Mouse (Mus musculus) limb, embryonic 10.5 days (tissue): ENCODE measurements around the gene Psmd14. TPM values are rescaled to one million over a fixed set of nuclear protein-coding genes. Genes with fewer than 3 reads are reported as not detected.

Experiments
- DNase-seq: peaks from one replicate; pipeline ENCODE4 v3.0.0-alpha.2; 2017; ENCODE audit warnings: low spot score
- H3K27ac ChIP-seq: fragments of 300-500 bp; sonication (generic); 2 replicates; pipeline ENCODE4 v1.5.1; 2016; ENCODE audit warnings: mild to moderate bottlenecking
- H3K27me3 ChIP-seq: fragments of 300-500 bp; sonication (generic); 2 replicates; pipeline ENCODE4 v1.6.1; 2016; ENCODE audit warnings: low read depth, mild to moderate bottlenecking; ENCODE audit not compliant: poor library complexity, severe bottlenecking
- H3K36me3 ChIP-seq: fragments of 300-500 bp; sonication (generic); 2 replicates; pipeline ENCODE4 v1.6.1; 2016; ENCODE audit warnings: mild to moderate bottlenecking, moderate library complexity
- H3K4me1 ChIP-seq: fragments of 300-500 bp; sonication (generic); 2 replicates; pipeline ENCODE4 v1.6.1; 2016
- H3K4me3 ChIP-seq: fragments of 300-500 bp; sonication (generic); 2 replicates; pipeline ENCODE4 v1.5.1; 2016; ENCODE audit warnings: mild to moderate bottlenecking, moderate library complexity
- H3K9me3 ChIP-seq: fragments of 300-500 bp; sonication (generic); replicated peaks from 2 replicates; pipeline ENCODE4 v1.6.1; 2016; ENCODE audit warnings: mild to moderate bottlenecking
- WGBS: fragments of 180-500 bp; shearing (Covaris S2); methylation state at CpG from one replicate; pipeline ENCODE4 v1.1.7; 2016; 5-methylcytosine and 5-hydroxymethylcytosine counted together
- polyA plus RNA-seq: library from polyadenylated mRNA; unstranded; fragments of >200 nt; fragmentation: Nextera tagmentation; extraction: Ambion mirVana; gene quantifications from 2 replicates; pipeline ENCODE4 v1.2.1, GENCODE M21; 2016

The Psmd14 gene
- polyA plus RNA-seq, 1 experiment from 2014 or later: 245 TPM

DNA sequence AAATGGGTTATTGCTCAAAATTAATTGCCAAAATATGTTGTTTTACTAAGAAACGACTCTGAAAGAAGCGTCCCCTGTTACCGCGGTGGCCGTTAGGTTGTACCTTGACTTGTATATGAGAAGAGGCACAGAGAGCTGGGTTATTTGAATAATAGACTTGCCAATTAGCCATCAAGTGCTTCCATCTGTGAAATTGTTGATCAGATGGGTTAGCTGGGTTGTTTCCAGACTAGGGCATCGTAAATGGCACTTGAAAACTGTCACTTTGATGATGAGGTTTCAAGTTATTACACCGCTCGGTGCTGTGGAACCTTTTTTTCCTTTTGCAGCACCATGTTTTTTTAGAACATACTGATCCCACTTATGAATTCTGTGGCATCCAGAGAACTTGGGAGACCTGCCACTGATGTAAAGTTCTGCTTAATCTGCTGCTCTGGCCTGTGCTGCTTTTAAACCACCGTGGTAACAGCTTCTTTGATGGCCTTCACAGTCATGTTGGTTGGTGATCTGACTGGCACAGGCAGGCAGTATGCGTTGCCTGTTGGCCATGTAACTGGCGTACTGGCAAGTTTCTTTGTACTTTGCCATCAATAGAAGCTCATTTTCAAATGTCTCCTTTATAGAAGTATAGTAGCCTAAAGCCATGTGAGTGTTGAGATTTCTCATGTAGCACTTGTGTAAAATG is 21.4 kb downstream of the Psmd14 start:
- DNase-seq: no peak
- WGBS: 86% methylated on average over 11 of the region's 11 CpGs

DNA sequence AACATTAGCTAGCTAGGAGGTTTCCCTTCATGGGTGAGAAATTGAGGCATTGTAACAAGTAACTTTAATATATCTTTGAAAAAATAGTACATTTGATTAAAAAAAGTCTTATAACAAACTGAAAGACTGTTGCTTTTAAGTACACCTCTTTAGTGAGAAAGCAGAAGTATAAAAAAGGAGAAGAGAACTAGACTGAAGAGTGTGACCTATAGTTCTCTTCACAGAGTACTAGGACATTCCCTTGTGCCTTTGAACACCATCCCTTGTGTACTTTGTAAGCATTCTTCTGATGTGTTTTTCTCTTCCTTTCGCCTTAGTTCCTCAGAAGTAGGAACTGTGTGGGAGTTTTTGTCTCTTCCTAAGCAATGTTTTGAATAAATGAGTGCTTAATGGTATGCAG is 22.7 kb downstream of the Psmd14 start:
- no peaks in the 10 kb centered on the region for H3K9me3 ChIP-seq
- no peak overlapping the region for H3K27ac ChIP-seq
- H3K27me3 ChIP-seq: no peaks in the 10 kb centered on the region
- DNase-seq: no peak
- peaks cover 5% of the 10 kb centered on the region for H3K36me3 ChIP-seq
- H3K4me3 ChIP-seq: no peak overlapping the region
- WGBS: 90% methylated on average over 1 of the region's 1 CpGs
- H3K4me1 ChIP-seq: no peaks in the 10 kb centered on the region

More for the DNA sequence above, 21.4 kb downstream of the Psmd14 start:
- no peaks in the 10 kb centered on the region for H3K4me1 ChIP-seq
- H3K4me3 ChIP-seq: no peak overlapping the region
- H3K9me3 ChIP-seq: no peaks in the 10 kb centered on the region
- peaks cover 5% of the 10 kb centered on the region for H3K36me3 ChIP-seq
- H3K27ac ChIP-seq: no peak overlapping the region
- H3K27me3 ChIP-seq: no peaks in the 10 kb centered on the region

- H3K4me1 ChIP-seq: peaks cover 4% of the 10 kb centered on the region
- no peak overlapping the region for H3K27ac ChIP-seq
- no peak overlapping the region for H3K4me3 ChIP-seq
- no peak for DNase-seq
- H3K27me3 ChIP-seq: no peaks in the 10 kb centered on the region
- H3K9me3 ChIP-seq: no peaks in the 10 kb centered on the region
- no peaks in the 10 kb centered on the region for H3K36me3 ChIP-seq
- 88% methylated on average over 1 of the region's 1 CpGs for WGBS
These were observed 34.6 kb downstream of the Psmd14 start for GRCm38 (mm10) chr2:61746051-61746450.

GRCm38 (mm10) chr2:61746580-61746979 is 35.1 kb downstream of the Psmd14 start:
- no peaks in the 10 kb centered on the region for H3K36me3 ChIP-seq
- DNase-seq: no peak
- no peaks in the 10 kb centered on the region for H3K9me3 ChIP-seq
- WGBS: 88% methylated on average over 2 of the region's 2 CpGs
- H3K27ac ChIP-seq: no peak overlapping the region
- no peak overlapping the region for H3K4me3 ChIP-seq
- H3K4me1 ChIP-seq: peaks cover 9% of the 10 kb centered on the region
- H3K27me3 ChIP-seq: no peaks in the 10 kb centered on the region

- Histone ChIP-seq H3K27me3 (no peaks in the 10 kb centered on the region), H3K27ac (no peak overlapping the region), H3K4me3 (no peak overlapping the region), H3K4me1 (peaks cover 10% of the 10 kb centered on the region), H3K9me3 (no peaks in the 10 kb centered on the region), H3K36me3 (no peaks in the 10 kb centered on the region)
- no peak for DNase-seq
- WGBS: 87% methylated on average over 2 of the region's 2 CpGs
These were observed 35.9 kb downstream of the Psmd14 start for GRCm38 (mm10) chr2:61747411-61747810.

DNA sequence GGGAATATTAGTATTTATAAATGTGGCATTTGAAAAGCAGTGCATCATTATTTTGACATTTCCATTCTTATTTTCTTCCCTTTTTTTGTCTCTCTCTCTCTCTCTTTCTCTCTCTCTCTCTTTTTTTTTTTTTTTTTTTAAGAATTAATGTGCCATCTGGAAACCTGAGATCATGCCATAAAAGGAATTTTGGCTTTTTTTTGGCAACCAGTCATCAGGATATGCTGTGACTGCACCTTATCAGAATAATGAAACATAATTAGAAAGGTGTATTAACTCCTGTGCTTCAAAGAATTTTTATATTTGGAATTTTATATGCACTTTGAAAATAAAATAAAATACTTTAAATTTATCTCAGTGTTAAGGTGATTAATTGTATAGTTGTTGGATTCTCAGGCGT is 39.2 kb downstream of the Psmd14 start:
- no peak for DNase-seq
- Histone ChIP-seq H3K27me3 (no peaks in the 10 kb centered on the region), H3K36me3 (no peaks in the 10 kb centered on the region), H3K4me1 (peaks cover 11% of the 10 kb centered on the region), H3K27ac (no peak overlapping the region), H3K4me3 (no peak overlapping the region), H3K9me3 (no peaks in the 10 kb centered on the region)
- WGBS: 83% methylated on average over 1 of the region's 1 CpGs

DNA sequence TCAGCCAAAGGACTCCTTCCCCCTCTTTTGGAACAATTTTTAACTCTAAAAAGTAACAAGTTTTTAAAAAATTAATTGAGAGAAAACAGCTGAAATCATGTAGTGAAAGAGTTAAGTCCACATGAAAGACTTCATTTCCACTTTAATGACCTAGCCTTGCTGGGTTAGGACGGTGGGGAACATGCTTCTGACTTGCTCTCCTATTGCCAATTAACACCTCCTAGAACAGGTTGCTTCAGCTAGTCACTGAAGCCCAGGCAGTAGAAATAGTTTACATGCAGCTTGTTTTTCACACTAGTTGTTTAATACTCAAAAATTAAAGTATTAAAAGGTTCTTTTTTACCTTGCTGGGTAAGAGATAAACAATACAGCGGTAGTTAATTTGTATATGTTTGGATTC is 39.8 kb downstream of the Psmd14 start:
- Histone ChIP-seq H3K27me3 (no peaks in the 10 kb centered on the region), H3K4me1 (peaks cover 11% of the 10 kb centered on the region), H3K36me3 (no peaks in the 10 kb centered on the region), H3K4me3 (no peak overlapping the region), H3K9me3 (no peaks in the 10 kb centered on the region), H3K27ac (no peak overlapping the region)
- DNase-seq: no peak
- 52% methylated on average over 2 of the region's 2 CpGs for WGBS

DNA sequence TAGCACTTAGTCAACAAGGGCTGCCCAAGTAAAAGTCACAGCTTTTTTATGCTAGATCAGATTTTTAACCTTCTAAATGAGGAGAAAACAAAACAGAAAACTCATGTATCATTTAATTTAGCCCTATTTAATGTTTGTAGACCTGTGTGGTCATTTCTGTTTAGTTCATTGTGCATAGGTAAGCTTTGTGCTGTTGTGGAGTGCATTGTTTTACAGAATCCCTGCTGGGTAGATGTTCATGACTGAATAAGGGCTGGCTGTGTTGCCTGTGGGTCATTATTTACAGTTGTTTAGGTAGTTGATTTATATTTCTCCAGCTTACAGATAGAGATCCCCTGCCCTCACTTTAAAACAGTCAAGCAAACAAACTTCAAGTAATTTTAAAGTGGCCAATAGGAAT is 40.9 kb downstream of the Psmd14 start:
- H3K4me3 ChIP-seq: no peak overlapping the region
- H3K36me3 ChIP-seq: no peaks in the 10 kb centered on the region
- H3K9me3 ChIP-seq: no peaks in the 10 kb centered on the region
- no peak overlapping the region for H3K27ac ChIP-seq
- no peak for DNase-seq
- H3K4me1 ChIP-seq: peaks cover 11% of the 10 kb centered on the region
- H3K27me3 ChIP-seq: no peaks in the 10 kb centered on the region

- Histone ChIP-seq H3K9me3 (no peaks in the 10 kb centered on the region), H3K27ac (no peak overlapping the region), H3K4me3 (no peak overlapping the region), H3K27me3 (no peaks in the 10 kb centered on the region), H3K4me1 (peaks cover 11% of the 10 kb centered on the region), H3K36me3 (no peaks in the 10 kb centered on the region)
- no peak for DNase-seq
These were observed 43.5 kb downstream of the Psmd14 start for GRCm38 (mm10) chr2:61754989-61755388.

DNA sequence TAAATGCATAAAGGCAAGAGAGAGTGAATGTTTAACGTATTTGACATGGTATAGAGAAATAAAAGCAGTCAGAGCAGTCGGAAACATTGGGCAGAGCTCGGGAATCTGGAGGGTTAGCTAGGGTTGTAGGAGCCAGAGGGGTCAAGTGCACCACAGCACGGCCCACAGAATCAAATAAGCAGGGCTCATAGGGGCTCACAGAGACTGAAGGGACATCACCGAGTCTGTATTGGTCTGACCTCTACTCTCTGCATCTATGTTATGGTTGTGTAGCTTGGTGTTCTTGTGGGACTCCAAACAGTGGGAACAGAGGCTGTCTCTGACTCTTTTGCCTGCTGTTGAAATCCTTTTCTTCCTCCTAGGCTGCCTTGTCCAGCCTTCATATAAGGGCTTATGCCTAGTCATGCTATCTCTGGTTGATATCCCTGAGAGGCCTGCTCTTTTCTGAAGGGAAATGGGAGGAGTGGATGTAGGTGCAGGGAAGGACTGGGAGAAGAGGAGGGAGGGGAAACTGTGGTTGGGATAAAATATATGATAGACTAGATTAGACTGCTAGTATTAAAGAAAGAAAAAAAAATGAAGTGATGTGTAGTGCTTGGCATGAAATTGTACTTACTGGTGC is 47.9 kb downstream of the Psmd14 start:
- Histone ChIP-seq H3K36me3 (0 out of 2 replicates have a peak, but pooled peaks cover 4% of the 10 kb centered on the region), H3K27ac (no peak overlapping the region), H3K4me3 (no peak overlapping the region), H3K27me3 (no peaks in the 10 kb centered on the region), H3K4me1 (no peaks in the 10 kb centered on the region; the same call in 1 of the 2 replicates), H3K9me3 (no peaks in the 10 kb centered on the region)
- DNase-seq: no peak
- WGBS: 86% methylated on average over 5 of the region's 5 CpGs

GRCm38 (mm10) chr2:61760044-61760443 is 48.5 kb downstream of the Psmd14 start:
- peaks cover 4% of the 10 kb centered on the region; the same call in 1 of the 2 replicates for H3K4me1 ChIP-seq
- no peak overlapping the region for H3K27ac ChIP-seq
- WGBS: 94% methylated on average over 3 of the region's 3 CpGs
- H3K4me3 ChIP-seq: no peak overlapping the region
- DNase-seq: no peak
- no peaks in the 10 kb centered on the region for H3K9me3 ChIP-seq
- H3K36me3 ChIP-seq: peaks cover 8% of the 10 kb centered on the region; the same call in 1 of the 2 replicates
- H3K27me3 ChIP-seq: no peaks in the 10 kb centered on the region

- no peaks in the 10 kb centered on the region for H3K9me3 ChIP-seq
- 71% methylated on average over 6 of the region's 6 CpGs for WGBS
- no peak overlapping the region for H3K4me3 ChIP-seq
- H3K4me1 ChIP-seq: peaks cover 4% of the 10 kb centered on the region; the same call in 1 of the 2 replicates
- DNase-seq: no peak
- H3K27ac ChIP-seq: no peak overlapping the region
- peaks cover 8% of the 10 kb centered on the region; the same call in 1 of the 2 replicates for H3K36me3 ChIP-seq
- H3K27me3 ChIP-seq: no peaks in the 10 kb centered on the region
These were observed 53.1 kb downstream of the Psmd14 start for GRCm38 (mm10) chr2:61764470-61765105.

GRCm38 (mm10) chr2:61765526-61765925 is 54.0 kb downstream of the Psmd14 start:
- Histone ChIP-seq H3K36me3 (peaks cover 8% of the 10 kb centered on the region; the same call in 1 of the 2 replicates), H3K27ac (no peak overlapping the region), H3K4me3 (no peak overlapping the region), H3K27me3 (no peaks in the 10 kb centered on the region), H3K4me1 (peaks cover 4% of the 10 kb centered on the region; the same call in 1 of the 2 replicates), H3K9me3 (no peaks in the 10 kb centered on the region)
- 80% methylated on average over 4 of the region's 4 CpGs for WGBS
- DNase-seq: no peak
